Mouse (Mus musculus) heart, postnatal 0 days (tissue): ENCODE data around the gene Grik5. TPM values are rescaled to one million over a fixed set of nuclear protein-coding genes. Genes with fewer than 3 reads are reported as not detected.

ENCODE experiments used
- ATAC-seq: fragments of 200-750 bp; cut with Nextera tagmentation; 2 replicates; pipeline ENCODE4 v1.8.0; 2017; ENCODE audit warnings: low read depth, moderate number of reproducible peaks, moderate library complexity; ENCODE audit not compliant: insufficient read depth
- DNase-seq: peaks from one replicate; pipeline ENCODE4 v3.0.0-alpha.2; 2016; ENCODE audit warnings: low spot score
- H3K27ac ChIP-seq: fragments of 300-500 bp; sonication (generic); 2 replicates; pipeline ENCODE4 v1.5.1; 2014; ENCODE audit warnings: low read depth, mild to moderate bottlenecking
- H3K27me3 ChIP-seq: fragments of 300-500 bp; sonication (generic); 2 replicates; pipeline ENCODE4 v1.6.1; 2014; ENCODE audit warnings: low read length, mixed read lengths; ENCODE audit not compliant: control insufficient read depth, insufficient read depth
- H3K36me3 ChIP-seq: fragments of 300-500 bp; sonication (generic); replicated peaks from 2 replicates; pipeline ENCODE4 v1.6.1; 2014; ENCODE audit warnings: low read length, mixed read lengths; ENCODE audit not compliant: control insufficient read depth, insufficient read depth
- H3K4me1 ChIP-seq: fragments of 300-500 bp; sonication (generic); 2 replicates; pipeline ENCODE4 v1.6.1; 2014; ENCODE audit warnings: antibody characterized with exemption; ENCODE audit not compliant: control insufficient read depth, insufficient read depth
- H3K4me2 ChIP-seq: fragments of 300-500 bp; sonication (generic); 2 replicates; pipeline ENCODE4 v1.6.1; 2014; ENCODE audit warnings: low read depth, mild to moderate bottlenecking, low read length, moderate library complexity
- H3K4me3 ChIP-seq: fragments of 300-500 bp; sonication (generic); 2 replicates; pipeline ENCODE4 v1.5.1; 2014; ENCODE audit warnings: low read depth, low read length
- H3K9ac ChIP-seq: fragments of 300-500 bp; sonication (generic); replicated peaks from 2 replicates; pipeline ENCODE4 v1.6.1; 2014; ENCODE audit warnings: low read depth, low read length, mixed read lengths
- H3K9me3 ChIP-seq: fragments of 300-500 bp; sonication (generic); replicated peaks from 2 replicates; pipeline ENCODE4 v1.6.1; 2016; ENCODE audit warnings: low read length; ENCODE audit not compliant: control insufficient read depth
- CTCF ChIP-seq: IDR thresholded peaks from 2 replicates; pipeline ENCODE4 v1.5.1; 2016; ENCODE audit warnings: antibody characterized with exemption, control low read depth, low read depth
- EP300 ChIP-seq: IDR thresholded peaks from 2 replicates; pipeline ENCODE4 v1.6.1; 2016; ENCODE audit warnings: antibody characterized with exemption, low read depth
- WGBS: fragments of 180-500 bp; shearing (Covaris S2); extraction: QIAGEN DNeasy Blood & Tissue Kit; methylation state at CpG from one replicate; pipeline ENCODE4 v1.1.7; 2014; 5-methylcytosine and 5-hydroxymethylcytosine counted together
- polyA plus RNA-seq: library from polyadenylated mRNA; unstranded; fragments of >200 nt; fragmentation: Nextera tagmentation; extraction: Ambion mirVana; gene quantifications from 2 replicates; pipeline ENCODE4 v1.2.1, GENCODE M21; 2015
- total RNA-seq: library from RNA; depleted of rRNA; stranded (reverse); fragments of >200 nt; gene quantifications from 2 replicates; pipeline ENCODE4 v1.2.3, GENCODE M21; 2014; ENCODE audit warnings: low replicate concordance

Gene Grik5
- total and polyA plus RNA-seq, 2 experiments from 2014 or later, result 1.6 to 16.2 TPM

DNA sequence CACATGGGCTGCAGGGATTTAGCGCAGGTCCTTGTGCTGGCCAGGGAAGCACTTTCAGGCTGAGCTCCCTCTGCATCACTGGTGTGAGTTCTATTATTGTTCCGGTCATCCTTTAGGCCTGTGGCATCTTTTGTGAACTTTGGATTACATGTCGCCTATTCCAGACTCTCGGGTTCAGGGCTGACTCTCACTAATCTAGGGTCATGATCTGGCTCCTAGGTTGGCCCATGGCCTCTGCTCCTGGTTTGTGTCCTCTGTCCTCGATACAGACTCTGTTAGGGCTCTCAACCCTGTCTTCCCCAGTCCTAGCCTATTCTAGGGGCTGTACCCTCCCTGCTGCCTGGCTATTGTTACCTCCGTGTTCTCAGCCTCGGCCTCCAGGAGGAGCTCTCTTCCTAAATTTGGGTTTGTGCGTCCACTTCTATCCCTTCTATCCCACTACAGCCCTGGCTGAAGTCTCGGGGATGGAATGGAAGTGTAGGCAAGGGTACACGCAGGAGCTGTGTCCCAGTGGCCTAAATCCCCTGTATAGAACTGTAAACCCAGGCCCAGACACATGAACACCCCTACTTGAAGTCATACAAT is 46.2 kb downstream of the Grik5 start:
- Histone ChIP-seq H3K9ac (no peak overlapping the region), H3K36me3 (peaks cover 5% of the 10 kb centered on the region; the same call in 1 of the 2 replicates), H3K9me3 (no peaks in the 10 kb centered on the region), H3K4me3 (no peak overlapping the region), H3K27me3 (no peaks in the 10 kb centered on the region), H3K27ac (no peak overlapping the region), H3K4me1 (no peaks in the 10 kb centered on the region), H3K4me2 (no peak overlapping the region)
- DNase-seq (peak; percentile 6), ATAC-seq (peak; percentile 47)
- WGBS, result 54% methylated on average over 10 of the region's 10 CpGs
- TF ChIP-seq CTCF (peak; percentile 49; the same call in 1 of the 2 replicates), EP300 (no peak)

DNA sequence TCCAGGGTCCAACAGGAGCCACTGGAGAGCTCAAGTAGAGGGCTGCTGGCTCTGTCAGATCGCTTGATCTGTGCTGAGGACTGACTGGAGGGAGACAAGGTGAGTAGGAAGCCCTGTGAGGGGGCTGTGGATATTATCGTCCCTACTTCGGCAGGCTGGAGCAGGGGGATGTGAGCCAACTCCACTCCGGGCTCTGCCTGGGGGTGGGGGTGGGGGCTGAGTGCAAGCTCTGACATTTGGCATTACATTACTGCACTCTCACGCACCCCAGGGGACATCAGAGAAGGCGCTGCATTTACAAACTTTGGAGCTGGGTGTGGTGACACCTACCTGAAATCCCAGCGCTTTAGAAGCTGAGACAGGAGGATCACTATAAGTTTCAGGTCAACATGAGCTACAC is 60.6 kb downstream of the Grik5 start:
- Histone ChIP-seq H3K36me3 (peaks cover 3% of the 10 kb centered on the region; the same call in 1 of the 2 replicates), H3K4me2 (no peak overlapping the region), H3K9ac (no peak overlapping the region), H3K9me3 (no peaks in the 10 kb centered on the region), H3K27me3 (peaks cover 55% of the 10 kb centered on the region), H3K4me3 (no peak overlapping the region), H3K27ac (no peak overlapping the region), H3K4me1 (peaks cover 6% of the 10 kb centered on the region)
- WGBS, result 65% methylated on average over 7 of the region's 7 CpGs
- no peak for ATAC-seq
- no peak for DNase-seq
- TF ChIP-seq CTCF (no peak), EP300 (no peak)

DNA sequence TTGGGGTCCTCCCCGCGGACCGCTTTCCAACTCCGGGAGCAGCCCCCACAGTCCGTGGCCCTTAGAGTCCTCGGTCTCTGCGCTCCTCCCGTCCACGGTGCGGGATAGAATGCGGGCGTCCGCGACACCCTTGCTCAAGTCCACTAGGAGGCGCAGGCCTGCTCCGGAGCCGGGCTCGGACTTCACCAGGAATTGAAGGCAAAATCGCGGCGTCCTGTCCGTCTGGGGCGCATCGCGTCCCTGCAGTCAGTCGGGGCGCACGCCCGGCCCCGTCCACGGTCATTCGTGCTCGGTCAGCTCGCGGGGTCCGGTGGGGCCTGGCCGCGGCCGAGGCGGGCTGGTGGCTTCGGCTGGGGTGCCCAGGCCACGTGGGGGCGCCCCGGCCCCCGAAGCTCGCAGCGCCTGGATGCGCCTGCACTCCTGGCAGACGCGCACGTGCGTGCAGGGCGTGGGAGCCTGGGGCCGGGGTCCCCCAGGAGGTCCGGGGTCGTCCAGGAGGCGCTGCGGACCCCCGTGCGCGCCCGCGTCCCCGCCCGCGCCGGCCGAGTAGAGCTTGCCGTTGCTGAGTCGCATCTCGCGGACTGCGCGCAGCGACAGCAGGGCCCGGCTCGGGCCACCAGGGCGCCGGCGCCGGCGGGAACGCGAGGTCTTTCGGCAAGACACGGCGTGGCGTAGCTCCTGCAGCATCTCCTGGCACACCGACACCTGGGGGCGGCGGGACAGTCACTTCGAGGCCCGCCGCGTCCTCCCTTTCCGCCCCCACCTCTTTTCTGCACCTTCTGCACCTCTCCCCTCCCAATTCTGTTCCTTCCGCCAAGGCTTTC is 61.8 kb downstream of the Grik5 start:
- ATAC-seq (0 out of 2 replicates have a peak, but pooled peaks have one; percentile 4), DNase-seq (no peak)
- peaks cover 68% of the 10 kb centered on the region for H3K27me3 ChIP-seq
- peaks cover 6% of the 10 kb centered on the region for H3K4me1 ChIP-seq
- H3K9me3 ChIP-seq, result no peaks in the 10 kb centered on the region
- H3K9ac ChIP-seq, result no peak overlapping the region
- H3K4me2 ChIP-seq, result peak overlapping the region; percentile 58
- peak overlapping the region; percentile 39 for H3K4me3 ChIP-seq
- H3K27ac ChIP-seq, result no peak overlapping the region
- peaks cover 2% of the 10 kb centered on the region; the same call in 1 of the 2 replicates for H3K36me3 ChIP-seq
- peak; percentile 44 for TF ChIP-seq CTCF
- no peak for TF ChIP-seq EP300
- 3% methylated on average over 84 of the region's 97 CpGs for WGBS

GRCm38 (mm10) chr7:25009099-25009700 is 62.9 kb downstream of the Grik5 start:
- WGBS, result 10% methylated on average over 20 of the region's 20 CpGs
- H3K36me3 ChIP-seq, result no peaks in the 10 kb centered on the region; the same call in 1 of the 2 replicates
- H3K27me3 ChIP-seq, result peaks cover 79% of the 10 kb centered on the region
- no peak for DNase-seq
- no peak for ATAC-seq
- H3K9me3 ChIP-seq, result no peaks in the 10 kb centered on the region
- no peak overlapping the region for H3K27ac ChIP-seq
- TF ChIP-seq EP300 (no peak), CTCF (no peak)
- H3K9ac ChIP-seq, result no peak overlapping the region
- H3K4me2 ChIP-seq, result no peak overlapping the region
- no peak overlapping the region for H3K4me3 ChIP-seq
- peaks cover 6% of the 10 kb centered on the region for H3K4me1 ChIP-seq

- DNase-seq (peak; percentile 59), ATAC-seq (peak; percentile 52; the same call in 1 of the 2 replicates)
- H3K27me3 ChIP-seq, result peaks cover 83% of the 10 kb centered on the region
- H3K4me2 ChIP-seq, result no peak overlapping the region
- H3K9me3 ChIP-seq, result no peaks in the 10 kb centered on the region
- H3K4me3 ChIP-seq, result no peak overlapping the region
- H3K36me3 ChIP-seq, result no peaks in the 10 kb centered on the region; the same call in 1 of the 2 replicates
- no peak for TF ChIP-seq CTCF
- no peak for TF ChIP-seq EP300
- H3K27ac ChIP-seq, result no peak overlapping the region
- H3K4me1 ChIP-seq, result peaks cover 6% of the 10 kb centered on the region
- H3K9ac ChIP-seq, result no peak overlapping the region
- WGBS, result under 1% methylated on average over 17 of the region's 17 CpGs
Measured at GRCm38 (mm10) chr7:25008635-25009034, 63.5 kb downstream of the Grik5 start.
